Mouse (Mus musculus) heart, embryonic 14.5 days (tissue): ENCODE measurements around the gene Ilf2. TPM values are rescaled to one million over a fixed set of nuclear protein-coding genes. Genes with fewer than 3 reads are reported as not detected.
A peak's percentile ranks its signal among the peaks of the same experiment; 100 is the strongest.

Experiments
- ATAC-seq: fragments of 200-750 bp; cut with Nextera tagmentation; 2 replicates; pipeline ENCODE4 v1.8.0; 2017; ENCODE audit warnings: low read depth, moderate TSS enrichment; ENCODE audit not compliant: insufficient number of reproducible peaks, insufficient read depth, low FRiP score
- H3K27ac ChIP-seq, 2 experiments: fragments of 200-500 bp in 1 of 2; fragments of 300-500 bp in 1 of 2; sonication (generic) in 1 of 2; replicated peaks in 1 of 2; 2 replicates each; pipeline ENCODE4 v1.5.1; 2012 to 2014; ENCODE audit warnings: low read depth in 2 of 2, low read length in 2 of 2, control low read depth in 1 of 2, mild to moderate bottlenecking in 1 of 2, mixed read lengths in 1 of 2; ENCODE audit not compliant: control insufficient read depth in 1 of 2, insufficient read depth in 1 of 2
- H3K27me3 ChIP-seq: fragments of 300-500 bp; sonication (generic); 2 replicates; pipeline ENCODE4 v1.6.1; 2014; ENCODE audit warnings: mild to moderate bottlenecking, low read length, control low read depth; ENCODE audit not compliant: control insufficient read depth, insufficient read depth
- H3K36me3 ChIP-seq: fragments of 300-500 bp; sonication (generic); 2 replicates; pipeline ENCODE4 v1.6.1; 2014; ENCODE audit warnings: mild to moderate bottlenecking, control low read depth, low read length, mixed read lengths; ENCODE audit not compliant: control insufficient read depth, insufficient read depth
- H3K4me1 ChIP-seq, 2 experiments: fragments of 200-500 bp in 1 of 2; fragments of 300-500 bp in 1 of 2; sonication (generic) in 1 of 2; 2 replicates each; pipeline ENCODE4 v1.6.1; 2012 to 2014; ENCODE audit warnings: low read length in 2 of 2, control low read depth in 1 of 2, mixed read lengths in 1 of 2; ENCODE audit not compliant: control insufficient read depth in 2 of 2, insufficient read depth in 2 of 2
- H3K4me2 ChIP-seq: fragments of 300-500 bp; sonication (generic); 2 replicates; pipeline ENCODE4 v1.6.1; 2014; ENCODE audit warnings: mild to moderate bottlenecking, low read length
- H3K4me3 ChIP-seq, 2 experiments: fragments of 200-500 bp in 1 of 2; fragments of 300-500 bp in 1 of 2; sonication (generic) in 1 of 2; 2 replicates each; pipeline ENCODE4 v1.5.1; 2012 to 2014; ENCODE audit warnings: low read length in 2 of 2, mild to moderate bottlenecking in 2 of 2, control low read depth in 1 of 2, low read depth in 1 of 2, moderate library complexity in 1 of 2; ENCODE audit not compliant: control insufficient read depth in 1 of 2, insufficient read depth in 1 of 2
- H3K9ac ChIP-seq: fragments of 300-500 bp; sonication (generic); 2 replicates; pipeline ENCODE4 v1.6.1; 2014; ENCODE audit warnings: mild to moderate bottlenecking, low read length
- H3K9me3 ChIP-seq: fragments of 300-500 bp; sonication (generic); 2 replicates; pipeline ENCODE4 v1.6.1; 2016; ENCODE audit warnings: low read length, control low read depth; ENCODE audit not compliant: control insufficient read depth
- WGBS: fragments of 180-500 bp; shearing (Covaris S2); extraction: QIAGEN DNeasy Blood & Tissue Kit; methylation state at CpG from one replicate; pipeline ENCODE4 v1.1.7; 2014; 5-methylcytosine and 5-hydroxymethylcytosine counted together
- polyA plus RNA-seq: library from polyadenylated mRNA; unstranded; fragments of >200 nt; fragmentation: Nextera tagmentation; extraction: Ambion mirVana; gene quantifications from 2 replicates; pipeline ENCODE4 v1.2.1, GENCODE M21; 2014

The Ilf2 gene
- 110 and 112 TPM in 2 replicates for polyA plus RNA-seq

DNA sequence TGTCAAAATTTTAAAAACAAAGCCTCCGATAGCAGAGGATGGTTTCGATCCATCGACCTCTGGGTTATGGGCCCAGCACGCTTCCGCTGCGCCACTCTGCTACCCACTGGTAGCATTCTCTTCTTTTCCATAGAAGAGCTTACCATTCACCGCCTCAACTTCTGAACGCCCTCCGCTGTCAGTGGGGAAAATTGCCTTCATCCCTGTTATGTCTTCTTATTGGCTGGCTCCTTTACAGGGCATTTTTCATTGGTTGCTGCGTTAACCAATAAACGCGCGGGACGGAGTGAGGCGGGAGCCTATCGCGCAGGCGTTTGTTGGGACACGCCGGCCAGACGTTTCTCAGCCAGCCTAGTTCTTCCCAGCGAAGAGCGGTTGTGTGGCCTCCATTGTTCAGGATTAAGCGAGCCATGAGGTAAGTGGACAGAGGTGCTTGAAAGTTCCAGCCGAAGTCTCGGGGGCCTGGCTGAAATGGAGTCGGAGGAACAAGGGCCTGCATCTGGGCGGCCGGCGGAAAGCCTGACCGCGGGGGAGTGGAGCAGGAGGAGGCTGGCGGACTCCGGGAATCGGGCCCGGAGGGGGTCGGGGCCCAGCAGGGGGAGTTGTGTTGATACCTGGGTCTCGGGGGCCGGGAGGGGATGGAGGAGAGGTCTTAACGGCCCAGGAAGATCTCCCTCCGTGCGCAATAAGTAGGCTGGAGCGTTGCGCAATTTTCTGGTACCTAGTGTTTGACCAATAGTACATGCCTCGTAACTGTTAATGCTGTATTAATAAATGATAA is at the start of gene Ilf2:
Ilf2 (plus strand) TSS at position 296 of the 781 bp plus-strand sequence.
- Histone ChIP-seq H3K4me2 (peak within 1 kb of the TSS; percentile 70), H3K27me3 (no peaks in the 10 kb centered on the region), H3K4me1 (peaks cover 0 to 8% of the 10 kb centered on the region in 2 experiments; a peak in 2 of 4 replicates), H3K9ac (peak within 1 kb of the TSS; percentile 88), H3K4me3 (peak within 1 kb of the TSS; percentile 79 to 92), H3K9me3 (no peaks in the 10 kb centered on the region), H3K36me3 (peaks cover 30% of the 10 kb centered on the region), H3K27ac (peak within 1 kb of the TSS; percentile 92 to 97)
- peak; percentile 99 for ATAC-seq
- under 1% methylated on average over 45 of the region's 45 CpGs for WGBS

DNA sequence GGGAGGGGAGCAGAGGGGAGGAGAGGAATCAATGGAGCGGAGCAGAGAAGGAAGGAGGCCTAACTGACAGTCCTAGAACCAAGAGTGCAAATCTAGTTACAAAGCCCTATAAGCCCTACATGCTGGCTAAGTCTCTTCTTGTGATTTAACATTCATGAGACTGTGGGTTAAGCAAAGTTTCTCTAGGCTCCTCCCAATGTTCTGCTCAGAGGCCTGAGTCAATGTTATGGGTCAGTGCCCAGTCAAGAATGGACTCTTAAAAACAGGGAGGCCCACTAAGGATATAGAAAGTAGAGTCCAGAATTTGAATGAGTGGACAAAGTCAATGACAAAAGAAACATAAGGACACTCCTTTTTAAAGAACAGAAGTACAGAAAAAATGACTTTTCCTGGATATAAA is 48.4 kb upstream of the Ilf2 start:
- H3K9me3 ChIP-seq, result no peaks in the 10 kb centered on the region
- no peak overlapping the region for H3K9ac ChIP-seq
- H3K27me3 ChIP-seq, result no peaks in the 10 kb centered on the region
- peaks cover 2 to 25% of the 10 kb centered on the region in 2 experiments; a peak in 3 of 4 replicates for H3K4me1 ChIP-seq
- ATAC-seq, result no peak
- peaks cover 29% of the 10 kb centered on the region for H3K36me3 ChIP-seq
- H3K4me2 ChIP-seq, result no peak overlapping the region
- no peak overlapping the region for H3K4me3 ChIP-seq
- WGBS, result 100% methylated on average over 1 of the region's 1 CpGs
- H3K27ac ChIP-seq, result no peak overlapping the region

DNA sequence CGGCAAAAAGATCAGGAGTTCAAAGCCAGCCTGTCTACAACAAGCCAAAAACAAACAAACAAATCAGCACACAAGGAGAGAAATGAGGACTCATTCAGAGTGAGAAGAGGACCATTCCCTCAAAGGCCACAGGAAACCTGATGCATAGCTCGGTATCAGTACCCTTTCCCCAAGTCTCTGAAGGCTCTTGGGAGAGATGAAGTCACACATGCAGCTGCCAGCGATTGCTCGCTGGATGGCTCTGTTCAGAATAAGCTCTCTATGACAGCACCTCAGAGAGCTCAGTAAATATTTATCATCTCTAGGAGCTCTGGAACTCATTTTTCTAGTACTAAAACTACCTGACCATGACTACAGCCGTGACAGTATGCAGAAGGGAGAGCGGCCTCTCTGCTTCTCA is 47.7 kb upstream of the Ilf2 start:
- no peaks in the 10 kb centered on the region for H3K9me3 ChIP-seq
- no peak overlapping the region for H3K4me2 ChIP-seq
- no peak overlapping the region for H3K9ac ChIP-seq
- no peaks in the 10 kb centered on the region for H3K27me3 ChIP-seq
- no peak overlapping the region for H3K4me3 ChIP-seq
- peaks cover 23% of the 10 kb centered on the region for H3K36me3 ChIP-seq
- WGBS, result 68% methylated on average over 6 of the region's 6 CpGs
- no peak for ATAC-seq
- peaks cover 2 to 25% of the 10 kb centered on the region in 2 experiments; a peak in 3 of 4 replicates for H3K4me1 ChIP-seq
- no peak overlapping the region for H3K27ac ChIP-seq

DNA sequence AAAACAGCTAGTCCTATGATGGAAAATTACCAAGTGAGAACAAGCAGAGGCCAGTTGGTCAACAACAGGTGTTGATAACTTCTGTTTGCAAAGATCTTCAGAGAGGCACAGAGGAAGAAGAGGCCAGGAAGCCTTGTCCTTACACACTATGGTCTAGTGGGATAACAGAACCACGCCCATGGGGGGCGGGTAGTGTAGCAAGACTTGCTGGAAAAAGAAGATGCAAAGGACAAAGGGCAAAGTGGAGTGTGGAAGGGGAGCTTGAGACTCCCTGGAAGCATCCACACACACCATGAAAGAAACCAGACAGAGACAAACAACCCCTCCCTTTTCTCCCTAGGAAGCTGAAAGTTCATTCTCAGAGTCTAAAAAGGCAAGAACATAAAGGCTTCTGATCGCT is 46.4 kb upstream of the Ilf2 start:
- Histone ChIP-seq H3K27me3 (no peaks in the 10 kb centered on the region), H3K9me3 (no peaks in the 10 kb centered on the region), H3K36me3 (0 out of 2 replicates have a peak, but pooled peaks cover 10% of the 10 kb centered on the region), H3K4me1 (peaks cover 2 to 25% of the 10 kb centered on the region in 2 experiments; a peak in 3 of 4 replicates), H3K4me2 (no peak overlapping the region), H3K9ac (no peak overlapping the region), H3K27ac (no peak overlapping the region), H3K4me3 (no peak overlapping the region)
- no peak for ATAC-seq
- 86% methylated on average over 3 of the region's 3 CpGs for WGBS

DNA sequence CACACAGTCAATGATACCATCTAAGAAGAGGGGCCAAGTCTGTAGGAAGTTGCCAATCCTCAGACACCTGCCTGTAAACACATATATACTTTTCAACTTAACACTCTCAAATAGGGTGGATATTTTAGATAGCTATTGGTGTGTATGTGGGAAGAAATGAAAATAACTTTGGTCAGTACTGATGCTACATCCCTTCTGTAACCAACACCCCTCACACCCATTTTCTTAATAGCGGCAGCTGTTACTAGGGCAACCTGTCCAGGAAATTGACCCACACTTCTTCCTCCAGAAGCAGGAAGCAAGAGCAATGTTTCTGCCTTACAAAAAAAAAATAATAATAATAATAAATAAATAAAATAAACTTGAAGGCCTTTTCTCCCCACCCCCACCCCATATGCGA is 43.6 kb upstream of the Ilf2 start:
- H3K4me2 ChIP-seq, result peak overlapping the region; percentile 74
- no peaks in the 10 kb centered on the region for H3K27me3 ChIP-seq
- H3K9me3 ChIP-seq, result no peaks in the 10 kb centered on the region
- H3K4me1 ChIP-seq, result peaks cover 2 to 25% of the 10 kb centered on the region in 2 experiments; a peak in 3 of 4 replicates
- ATAC-seq, result no peak
- peak overlapping the region in 1 of 2 experiments; percentile 96; a peak in 2 of 4 replicates for H3K27ac ChIP-seq
- WGBS, result 13% methylated on average over 2 of the region's 2 CpGs
- 0 out of 2 replicates have a peak, but pooled peaks cover 10% of the 10 kb centered on the region for H3K36me3 ChIP-seq
- peak overlapping the region; percentile 90 for H3K9ac ChIP-seq
- H3K4me3 ChIP-seq, result peak overlapping the region; percentile 66 to 85

DNA sequence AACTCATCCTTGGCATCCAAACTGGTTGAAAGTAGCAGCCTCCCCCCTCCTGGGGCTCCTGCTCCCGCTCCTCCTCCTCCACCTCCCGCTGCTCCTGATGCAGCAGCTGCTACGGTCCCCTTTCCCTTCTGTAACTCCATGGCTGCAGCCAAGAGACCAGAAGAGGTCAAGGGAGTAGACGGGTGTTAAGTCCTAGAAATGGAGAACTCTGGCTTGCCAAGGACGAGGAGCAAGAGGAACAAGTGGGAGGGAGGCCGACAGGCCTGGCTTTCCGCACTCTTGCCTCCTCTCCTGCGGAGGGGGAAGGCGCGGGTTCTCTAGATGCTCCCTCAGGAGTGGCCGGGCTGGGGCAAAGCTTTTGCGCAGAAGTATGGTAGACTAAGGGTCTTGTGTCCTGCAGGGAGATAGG is 43.1 kb upstream of the Ilf2 start:
- Histone ChIP-seq H3K4me3 (peak overlapping the region; percentile 66 to 85), H3K4me1 (peaks cover 2 to 25% of the 10 kb centered on the region in 2 experiments; a peak in 3 of 4 replicates), H3K27me3 (no peaks in the 10 kb centered on the region), H3K9ac (peak overlapping the region; percentile 90), H3K27ac (peak overlapping the region; percentile 96 to 99), H3K36me3 (0 out of 2 replicates have a peak, but pooled peaks cover 10% of the 10 kb centered on the region), H3K4me2 (peak overlapping the region; percentile 74), H3K9me3 (no peaks in the 10 kb centered on the region)
- ATAC-seq, result no peak
- 2% methylated on average over 10 of the region's 12 CpGs for WGBS

DNA sequence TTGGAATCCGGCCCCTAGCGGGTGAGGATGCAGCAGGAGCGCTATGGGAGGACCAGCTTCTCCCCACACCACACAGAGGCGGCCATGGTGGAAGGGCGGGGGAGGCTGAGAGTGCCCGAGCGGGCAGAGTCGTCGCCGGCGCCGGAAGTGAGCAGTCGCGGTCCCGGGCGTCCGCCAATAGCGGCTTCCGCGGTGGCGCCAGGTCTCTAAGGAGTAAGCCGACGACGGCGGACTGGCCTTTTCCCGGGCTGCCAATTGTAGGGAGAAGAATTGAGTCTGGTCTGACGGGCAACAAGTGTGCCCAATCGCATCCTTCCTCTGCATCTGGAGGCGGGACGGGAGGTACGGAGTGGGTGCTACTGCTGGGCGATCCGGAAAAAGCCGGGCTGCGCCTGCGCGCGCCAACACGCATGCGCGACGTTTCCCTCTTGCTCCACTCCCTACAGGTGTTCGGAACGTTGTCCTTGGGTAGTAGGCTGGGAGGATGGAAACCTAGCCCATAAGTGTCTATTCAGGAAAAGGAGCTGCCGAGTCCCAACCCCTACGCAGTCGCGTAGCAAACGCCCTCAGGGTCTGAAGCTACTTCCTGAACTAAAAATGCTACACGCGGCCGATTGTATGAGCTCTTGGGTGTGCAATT is 42.4 kb upstream of the Ilf2 start, which contains the start of gene Ints3:
Ints3 (minus strand) TSS at position 242 of the 640 bp plus-strand sequence.
- H3K4me3 ChIP-seq, result peak within 1 kb of the TSS; percentile 66 to 85
- under 1% methylated on average over 52 of the region's 52 CpGs for WGBS
- peaks cover under 1 to 25% of the 10 kb centered on the region in 2 experiments; a peak in 3 of 4 replicates for H3K4me1 ChIP-seq
- peak within 1 kb of the TSS; percentile 82 for H3K4me2 ChIP-seq
- peak within 1 kb of the TSS; percentile 96 to 99 for H3K27ac ChIP-seq
- H3K9ac ChIP-seq, result peak within 1 kb of the TSS; percentile 90
- ATAC-seq, result peak; percentile 99
- H3K9me3 ChIP-seq, result no peaks in the 10 kb centered on the region
- no peaks in the 10 kb centered on the region for H3K27me3 ChIP-seq
- H3K36me3 ChIP-seq, result 0 out of 2 replicates have a peak, but pooled peaks cover 10% of the 10 kb centered on the region
